Mouse (Mus musculus) monocyte, adult 2 months (primary cell): Measurements from ENCODE around the gene Cdcp2.

Source experiments
- DNase-seq, 2 experiments: peaks; one replicate each; pipeline ENCODE4 v3.0.0; 2022; ENCODE audit warnings: low spot score in 2 of 2, low read depth in 1 of 2

Gene Cdcp2

GRCm38 (mm10) chr4:107096841-107097373 lies at the start of gene Cdcp2:
Cdcp2 (plus strand) TSS chr4:107096891.
- no peak for DNase-seq

GRCm38 (mm10) chr4:107047806-107048205 lies 48.9 kb upstream of the Cdcp2 start:
- DNase-seq = no peak

GRCm38 (mm10) chr4:107048568-107049162 lies 48.0 kb upstream of the Cdcp2 start:
- DNase-seq = no peak

- DNase-seq = no peak
Measured at GRCm38 (mm10) chr4:107051889-107052288, 44.8 kb upstream of the Cdcp2 start.

GRCm38 (mm10) chr4:107052962-107053553 lies 43.6 kb upstream of the Cdcp2 start:
- DNase-seq = no peak

GRCm38 (mm10) chr4:107056088-107056487 lies 40.6 kb upstream of the Cdcp2 start:
- DNase-seq = no peak

GRCm38 (mm10) chr4:107058346-107058745 lies 38.3 kb upstream of the Cdcp2 start:
- DNase-seq = no peak

- no peak for DNase-seq
Measured at GRCm38 (mm10) chr4:107058781-107059180, 37.9 kb upstream of the Cdcp2 start.

GRCm38 (mm10) chr4:107061560-107061959 lies 35.1 kb upstream of the Cdcp2 start:
- no peak for DNase-seq

- no peak for DNase-seq
Measured at GRCm38 (mm10) chr4:107063214-107063613, 33.5 kb upstream of the Cdcp2 start.

GRCm38 (mm10) chr4:107064394-107065098 lies 32.1 kb upstream of the Cdcp2 start:
- DNase-seq = no peak

GRCm38 (mm10) chr4:107066252-107067124 lies 30.2 kb upstream of the Cdcp2 start, which contains the start of the genes Mrpl37 and Cyb5rl:
Mrpl37 (minus strand) TSS chr4:107066868.
Cyb5rl (plus strand) TSS chr4:107066988.
- peak; percentile 88 to 93 for DNase-seq

- no peak for DNase-seq
Measured at GRCm38 (mm10) chr4:107067151-107067840, 29.4 kb upstream of the Cdcp2 start.

GRCm38 (mm10) chr4:107072343-107072742 lies 24.3 kb upstream of the Cdcp2 start:
- DNase-seq = no peak

- DNase-seq = no peak
Measured at GRCm38 (mm10) chr4:107075456-107075855, 21.2 kb upstream of the Cdcp2 start.

GRCm38 (mm10) chr4:107078894-107079293 lies 17.8 kb upstream of the Cdcp2 start:
- DNase-seq = no peak

- no peak for DNase-seq
Measured at GRCm38 (mm10) chr4:107079716-107080115, 17.0 kb upstream of the Cdcp2 start.

- DNase-seq = peak in 1 of 2 experiments; percentile 30
Measured at GRCm38 (mm10) chr4:107082185-107082584, 14.5 kb upstream of the Cdcp2 start.

GRCm38 (mm10) chr4:107083126-107083525 lies 13.6 kb upstream of the Cdcp2 start:
- no peak for DNase-seq

- no peak for DNase-seq
Measured at GRCm38 (mm10) chr4:107084343-107084742, 12.3 kb upstream of the Cdcp2 start.
